Mouse (Mus musculus) embryonic stem cell, embryonic (primary cell): ENCODE data around the gene Adam1b.
"Not testable (repeated sequence)": the region's sequence is repeated elsewhere in the genome, so short reads cannot be mapped to it uniquely, and the experiment has no call there.

Experiments used
- CTCF ChIA-PET, 4 experiments: fragments of 300-600 bp in 2 of 4; fragments of 350-600 bp in 2 of 4; sonication (Branson Sonifier 250); formaldehyde crosslinking; loops; one replicate each; lab custom pipeline; 2022; ENCODE audit warnings: inconsistent platforms in 2 of 4; lab: Charles Lee
- POLR2A ChIA-PET, 4 experiments: fragments of 300-600 bp in 2 of 4; fragments of 350-600 bp in 2 of 4; sonication (Branson Sonifier 250); formaldehyde crosslinking; loops; one replicate each; lab custom pipeline; 2022; ENCODE audit warnings: antibody characterized with exemption in 4 of 4, inconsistent platforms in 1 of 4; lab: Charles Lee

Adam1b gene

DNA sequence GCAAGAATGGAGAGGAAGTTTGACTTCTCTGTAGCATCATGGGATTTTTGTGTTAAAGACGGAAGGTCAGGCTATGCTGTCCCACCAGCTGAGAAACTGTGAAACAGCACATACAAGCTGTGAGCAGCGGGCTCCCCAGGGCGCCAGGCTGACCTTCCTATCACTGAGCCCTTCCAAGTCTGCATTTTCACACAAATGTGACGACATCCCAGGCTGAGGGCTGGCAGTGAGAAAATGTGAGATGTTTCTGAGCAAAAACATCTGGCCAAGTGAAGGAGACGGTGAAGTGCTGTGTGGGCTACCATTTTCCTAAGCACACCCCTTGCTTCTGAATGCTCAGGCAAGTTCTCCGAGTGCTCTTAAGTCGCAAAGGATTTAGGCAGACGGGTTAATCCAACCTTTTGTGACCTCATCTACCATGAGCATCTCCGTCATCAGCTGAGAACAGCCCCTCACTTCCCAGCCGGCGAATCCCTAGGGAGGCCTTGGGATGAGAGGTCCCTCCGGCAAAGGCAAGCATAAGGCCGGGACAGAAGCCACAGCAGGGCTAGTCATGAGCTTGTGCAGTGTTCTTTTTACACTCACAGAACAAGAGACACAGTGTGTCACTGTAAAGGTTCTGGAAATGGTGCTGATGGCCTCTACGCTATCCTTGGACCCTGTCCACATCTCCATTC is 22.7 kb upstream of the Adam1b start:
- ChIA-PET POLR2A (interaction anchor here (0.6 to 4.3 kb wide), 17 partner anchors 8 to 1653 kb away, joined by 3 to 53 read pairs (median 3); no protein-coding TSS in a partner anchor), CTCF (interaction anchor here in 2 of 4 experiments (0.6 to 1.8 kb wide), 5 partner anchors 8 to 596 kb away, joined by 3 to 5 read pairs (median 3); partner anchors contain the start of genes Adam1a (in 1 of the 2), Gm42878 (in 1 of the 2) and Mapkapk5 (in 1 of the 2))

DNA sequence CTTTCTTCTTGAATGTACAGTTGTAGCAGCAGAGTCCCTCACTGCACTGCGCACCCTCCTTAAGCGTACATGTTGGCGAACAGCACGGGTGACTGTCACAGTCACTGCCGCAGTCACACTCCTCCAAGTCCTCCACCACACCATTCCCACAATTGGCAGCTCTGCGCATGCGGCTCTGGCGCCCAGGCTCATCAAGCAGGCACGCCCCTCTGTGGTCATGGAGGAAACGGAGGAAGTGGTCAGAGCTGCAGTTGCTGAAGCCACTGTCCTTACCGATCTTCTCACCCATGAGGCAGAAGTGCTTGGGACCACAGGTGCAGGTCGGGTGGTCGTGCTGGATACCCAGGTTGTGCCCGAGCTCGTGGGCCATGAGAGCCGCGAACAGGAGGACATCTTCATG is 16.5 kb upstream of the Adam1b start:
- ChIA-PET POLR2A (interaction anchor here in 3 of 4 experiments (0.6 to 1.2 kb wide), 5 partner anchors 14 to 317 kb away, joined by 3 to 5 read pairs (median 3); partner anchors contain the start of gene Rpl6 (in 1 of the 3)), CTCF (interaction anchor here in 2 of 4 experiments (0.7 to 1.0 kb wide), 2 partner anchors 14 to 27 kb away, joined by 3 read pairs; no protein-coding TSS in a partner anchor)

- CTCF ChIA-PET, result interaction anchor here in 2 of 4 experiments (0.6 to 1.0 kb wide), 3 partner anchors 11 to 83 kb away, joined by 3 read pairs; no protein-coding TSS in a partner anchor
- POLR2A ChIA-PET, result interaction anchor here in 2 of 4 experiments (0.6 to 1.2 kb wide), 4 partner anchors 15 to 315 kb away, joined by 3 to 4 read pairs (median 3); partner anchors contain the start of gene Rpl6 (in 1 of the 2)
Observed at GRCm38 (mm10) chr5:121518983-121519382, 15.7 kb upstream of the Adam1b start.

- ChIA-PET CTCF (no interaction called here), POLR2A (interaction anchor here in 1 of 4 experiments (0.6 to 1.9 kb wide), 2 partner anchors 17 to 306 kb away, joined by 4 to 5 read pairs; partner anchors contain the start of gene Rpl6)
Observed at GRCm38 (mm10) chr5:121510009-121510408, 6.8 kb upstream of the Adam1b start.

DNA sequence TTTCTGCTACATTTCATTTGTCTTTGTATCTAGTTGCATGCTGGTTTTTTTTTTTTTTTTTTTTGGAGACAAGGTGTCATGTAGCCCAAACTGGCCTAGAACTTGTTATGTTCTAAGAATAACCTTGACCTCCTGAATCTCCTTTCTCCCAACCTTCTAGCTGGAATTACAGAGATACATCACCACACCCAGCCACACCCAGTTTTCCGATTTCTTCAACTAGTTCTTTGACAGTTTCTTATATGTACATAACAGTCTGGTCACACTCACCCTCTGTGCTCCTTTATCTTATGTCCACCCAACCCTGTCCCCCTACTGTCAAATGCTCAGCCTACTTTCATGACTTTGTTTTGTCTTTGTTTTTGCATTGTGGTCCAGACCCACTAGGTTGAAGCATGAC is 3.6 kb upstream of the Adam1b start:
- ChIA-PET CTCF (interaction anchor here in 2 of 4 experiments (0.6 to 1.3 kb wide), 2 partner anchors 20 to 122 kb away, joined by 3 to 7 read pairs; no protein-coding TSS in a partner anchor), POLR2A (interaction anchor here (0.6 to 1.7 kb wide), 4 partner anchors 10 to 168 kb away, joined by 3 to 5 read pairs (median 4); no protein-coding TSS in a partner anchor)

- POLR2A ChIA-PET, result interaction anchor here in 1 of 4 experiments (0.6 kb wide), 1 partner anchor 239 kb away, joined by 3 read pairs; no protein-coding TSS in a partner anchor
- CTCF ChIA-PET, result not testable (repeated sequence)
Observed at GRCm38 (mm10) chr5:121501424-121501996, 1.7 kb downstream of the Adam1b start.

DNA sequence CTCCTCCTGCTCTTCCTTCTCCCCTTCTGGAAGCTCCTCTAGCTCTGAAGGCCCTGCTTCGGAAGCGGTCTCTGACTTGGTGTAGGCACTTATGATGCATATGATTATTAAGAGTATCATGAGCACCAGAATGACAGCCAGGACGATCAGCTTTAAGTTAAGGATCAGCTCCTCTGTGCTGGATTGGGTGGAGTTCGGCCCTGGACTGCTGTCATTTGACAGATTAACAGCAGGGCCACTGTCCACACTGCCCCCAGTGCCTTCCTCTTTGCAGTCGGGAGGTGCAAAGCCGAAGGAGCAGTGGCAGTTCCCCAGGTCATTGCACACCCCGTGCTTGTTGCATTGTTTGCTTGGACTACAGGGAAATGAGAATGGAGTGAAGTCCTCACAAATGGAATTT is 2.5 kb downstream of the Adam1b start:
- ChIA-PET CTCF (no interaction called here), POLR2A (no interaction called here)

- ChIA-PET POLR2A (interaction anchor here in 2 of 4 experiments (0.6 to 1.2 kb wide), 5 partner anchors 10 to 282 kb away, joined by 3 to 8 read pairs (median 3); partner anchors contain the start of genes Adam1a (in 1 of the 2), Adam1b (in 1 of the 2) and Gm42878 (in 1 of the 2)), CTCF (interaction anchor here in 2 of 4 experiments (0.6 to 0.8 kb wide), 2 partner anchors 19 to 145 kb away, joined by 3 read pairs; no protein-coding TSS in a partner anchor)
Observed at GRCm38 (mm10) chr5:121493305-121493704, 9.9 kb downstream of the Adam1b start.

DNA sequence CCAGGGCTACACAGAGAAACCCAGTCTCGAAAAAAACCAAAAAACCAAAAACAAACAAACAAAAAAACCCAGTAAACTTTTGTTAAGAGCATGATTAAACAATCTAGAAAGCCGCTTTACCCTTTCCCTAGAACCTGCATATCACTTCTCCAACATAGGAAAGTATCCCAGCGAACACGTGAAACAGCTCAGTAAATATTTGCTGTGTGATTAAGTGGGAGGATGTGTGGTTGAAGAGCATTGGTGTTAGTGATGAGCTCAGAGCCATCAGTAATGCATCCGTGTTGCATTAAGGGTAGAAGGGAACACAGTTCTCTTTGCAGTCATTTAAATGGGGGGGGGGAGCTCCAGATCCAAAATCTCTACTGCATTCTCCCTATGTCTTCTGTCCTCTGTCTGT is 18.4 kb downstream of the Adam1b start:
- ChIA-PET POLR2A (interaction anchor here in 1 of 4 experiments (0.6 kb wide), 1 partner anchor 110 kb away, joined by 9 read pairs; no protein-coding TSS in a partner anchor), CTCF (interaction anchor here in 3 of 4 experiments (0.5 to 0.6 kb wide), 5 partner anchors 14 to 281 kb away, joined by 3 to 9 read pairs (median 5); no protein-coding TSS in a partner anchor)

- POLR2A ChIA-PET, result interaction anchor here in 3 of 4 experiments (0.6 to 2.1 kb wide), 14 partner anchors 9 to 258 kb away, joined by 3 to 12 read pairs (median 4); partner anchors contain the start of genes Erp29 (in 2 of the 3), Naa25 (in 2 of the 3), Tmem116 (in 2 of the 3) and Trafd1 (in 1 of the 3)
- CTCF ChIA-PET, result interaction anchor here (0.5 to 1.9 kb wide), 52 partner anchors 10 to 851 kb away, joined by 3 to 34 read pairs (median 3); partner anchors contain the start of genes Adam1b (in 1 of the 4), Erp29 (in 1 of the 4), Naa25 (in 1 of the 4) and Oas1g (in 1 of the 4)
Observed at GRCm38 (mm10) chr5:121477680-121478079, 25.6 kb downstream of the Adam1b start.

DNA sequence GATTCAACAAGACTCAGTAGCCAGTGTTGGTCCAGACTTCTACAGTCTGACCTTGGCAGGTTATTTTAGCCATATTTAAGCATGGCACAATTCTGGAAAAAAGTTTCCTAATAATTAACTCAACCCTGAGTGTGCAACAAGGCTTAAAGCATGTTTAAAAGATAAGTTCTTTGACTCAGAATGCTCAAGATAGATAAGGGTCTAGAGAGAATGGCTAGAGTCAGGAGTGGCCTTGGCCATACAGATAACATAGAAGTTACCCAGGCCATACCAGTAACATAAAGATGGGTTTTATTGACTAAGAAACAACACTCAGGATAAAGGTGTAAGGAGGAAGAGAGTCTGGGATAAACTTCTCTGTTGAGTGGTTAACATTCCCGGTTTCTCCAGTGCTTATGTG is 27.2 kb downstream of the Adam1b start:
- CTCF ChIA-PET, result interaction anchor here in 1 of 4 experiments (1.1 kb wide), 1 partner anchor 156 kb away, joined by 3 read pairs; no protein-coding TSS in a partner anchor
- POLR2A ChIA-PET, result interaction anchor here in 1 of 4 experiments (0.7 to 4.6 kb wide), 4 partner anchors 20 to 261 kb away, joined by 3 to 46 read pairs (median 8); partner anchors contain the start of genes Erp29 and Tmem116

DNA sequence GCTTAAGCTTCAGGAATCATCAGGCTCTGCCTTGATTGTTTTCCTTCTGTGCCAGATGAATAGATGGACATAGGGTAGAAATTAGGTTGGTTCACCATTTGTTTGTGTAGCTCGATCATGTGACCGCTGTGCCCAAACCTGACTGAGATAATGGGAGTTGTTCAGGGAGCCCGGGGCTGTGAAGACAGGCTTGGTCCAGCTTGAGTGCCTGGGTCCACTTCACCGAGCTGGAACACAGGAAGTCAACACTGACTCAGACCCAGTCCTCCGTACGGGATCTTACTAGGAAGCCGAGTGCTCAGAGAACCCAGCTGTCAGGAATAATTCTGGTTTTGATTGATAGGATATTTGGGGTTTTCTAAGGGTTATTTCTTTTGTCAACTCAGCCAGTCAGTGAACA is 28.6 kb downstream of the Adam1b start:
- CTCF ChIA-PET, result interaction anchor here in 2 of 4 experiments (0.6 to 1.4 kb wide), 5 partner anchors 18 to 158 kb away, joined by 3 to 4 read pairs (median 3); no protein-coding TSS in a partner anchor

DNA sequence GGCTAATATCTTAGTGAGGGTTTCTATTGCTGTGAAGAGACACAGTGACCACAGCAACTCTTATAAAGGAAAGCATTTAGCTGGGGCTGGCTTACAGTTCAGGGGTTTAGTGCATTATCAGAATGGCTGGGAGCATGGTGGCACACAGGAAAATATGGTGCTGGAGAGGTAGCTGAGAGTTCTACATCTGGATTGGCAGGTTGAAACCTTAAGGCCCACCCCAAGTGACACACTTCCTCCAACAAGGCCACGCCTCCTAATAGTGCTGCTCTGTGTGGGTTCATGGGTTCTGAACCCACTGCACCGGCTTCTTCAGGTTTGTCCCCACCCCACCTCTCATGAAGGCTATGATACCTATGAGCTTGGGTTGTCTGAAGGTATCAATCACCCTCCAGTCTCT is 30.8 kb downstream of the Adam1b start:
- POLR2A ChIA-PET, result interaction anchor here in 3 of 4 experiments (0.6 to 4.8 kb wide), 32 partner anchors 9 to 364 kb away, joined by 3 to 46 read pairs (median 4); partner anchors contain the start of genes Naa25 (in 3 of the 3), Erp29 (in 2 of the 3), Tmem116 (in 2 of the 3) and Acad12 (in 1 of the 3)
- CTCF ChIA-PET, result interaction anchor here in 3 of 4 experiments (0.5 to 1.4 kb wide), 9 partner anchors 9 to 792 kb away, joined by 3 to 6 read pairs (median 4); no protein-coding TSS in a partner anchor

More for the DNA sequence above, 28.6 kb downstream of the Adam1b start:
- POLR2A ChIA-PET, result interaction anchor here in 2 of 4 experiments (0.9 to 4.8 kb wide), 9 partner anchors 12 to 83 kb away, joined by 3 to 46 read pairs (median 3); partner anchors contain the start of genes Adam1b (in 1 of the 2), Erp29 (in 1 of the 2), Naa25 (in 1 of the 2) and Tmem116 (in 1 of the 2)

DNA sequence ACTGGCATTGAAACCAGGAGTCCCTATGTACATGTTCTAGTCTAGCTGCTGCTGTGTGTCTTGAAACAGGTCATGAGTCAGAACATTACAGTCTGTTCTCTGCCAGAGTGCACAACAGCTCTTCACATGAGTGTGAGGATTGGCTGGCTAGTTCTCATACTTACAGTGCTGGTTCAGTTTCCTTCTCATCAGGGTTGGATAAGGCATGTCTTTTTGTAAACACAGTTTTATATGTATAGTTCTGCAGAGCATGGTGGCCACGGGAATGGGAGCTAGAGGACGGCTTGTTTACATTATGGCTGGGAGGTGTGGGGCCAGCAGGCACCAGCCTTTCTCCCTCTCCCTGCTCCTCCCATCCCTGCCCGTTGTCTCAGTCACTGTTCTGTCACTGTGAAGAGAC is 33.7 kb downstream of the Adam1b start:
- CTCF ChIA-PET, result no interaction called here
- POLR2A ChIA-PET, result interaction anchor here in 2 of 4 experiments (0.6 to 1.9 kb wide), 5 partner anchors 8 to 258 kb away, joined by 3 to 5 read pairs (median 5); partner anchors contain the start of gene Naa25 (in 1 of the 2)

- ChIA-PET CTCF (interaction anchor here in 2 of 4 experiments (0.5 to 1.4 kb wide), 12 partner anchors 9 to 831 kb away, joined by 3 to 16 read pairs (median 4); no protein-coding TSS in a partner anchor), POLR2A (interaction anchor here in 3 of 4 experiments (0.6 to 3.4 kb wide), 21 partner anchors 8 to 1179 kb away, joined by 3 to 30 read pairs (median 5); partner anchors contain the start of genes Erp29 (in 3 of the 3), Naa25 (in 2 of the 3) and Tmem116 (in 2 of the 3))
Observed at GRCm38 (mm10) chr5:121463601-121464250, 39.5 kb downstream of the Adam1b start.

DNA sequence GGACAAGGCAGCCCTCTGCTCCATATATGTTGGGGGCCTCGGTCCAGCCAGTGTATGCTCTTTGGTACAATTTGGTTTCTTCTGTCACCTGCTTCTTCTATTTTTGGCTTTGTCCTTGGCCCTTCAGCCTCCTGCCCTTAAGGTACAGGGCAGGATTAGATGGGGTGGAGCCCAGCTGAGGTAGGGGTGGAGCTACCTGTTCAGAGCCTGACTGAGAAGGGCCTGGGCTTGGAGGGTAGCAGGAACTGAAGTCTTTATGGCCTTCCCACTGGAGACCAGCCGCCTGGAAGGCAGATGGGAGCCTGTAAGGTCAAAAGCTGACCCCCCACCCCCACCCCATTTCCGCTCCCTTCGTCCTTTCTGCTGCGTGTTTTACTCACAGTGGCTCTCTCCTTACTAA is 40.3 kb downstream of the Adam1b start:
- ChIA-PET CTCF (interaction anchor here in 2 of 4 experiments (0.5 to 1.4 kb wide), 9 partner anchors 10 to 631 kb away, joined by 3 to 16 read pairs (median 5); no protein-coding TSS in a partner anchor), POLR2A (interaction anchor here in 3 of 4 experiments (0.6 to 3.4 kb wide), 19 partner anchors 8 to 1178 kb away, joined by 3 to 30 read pairs (median 5); partner anchors contain the start of genes Erp29 (in 2 of the 3), Naa25 (in 2 of the 3) and Tmem116 (in 2 of the 3))
